Mouse (Mus musculus): ENCODE data around the gene Gipr. TPM values are rescaled to one million over a fixed set of nuclear protein-coding genes. Genes with fewer than 3 reads are reported as not detected.

The Gipr gene
- polyA plus RNA-seq, 1 experiment from 2014 or later, result 2.0 TPM

DNA sequence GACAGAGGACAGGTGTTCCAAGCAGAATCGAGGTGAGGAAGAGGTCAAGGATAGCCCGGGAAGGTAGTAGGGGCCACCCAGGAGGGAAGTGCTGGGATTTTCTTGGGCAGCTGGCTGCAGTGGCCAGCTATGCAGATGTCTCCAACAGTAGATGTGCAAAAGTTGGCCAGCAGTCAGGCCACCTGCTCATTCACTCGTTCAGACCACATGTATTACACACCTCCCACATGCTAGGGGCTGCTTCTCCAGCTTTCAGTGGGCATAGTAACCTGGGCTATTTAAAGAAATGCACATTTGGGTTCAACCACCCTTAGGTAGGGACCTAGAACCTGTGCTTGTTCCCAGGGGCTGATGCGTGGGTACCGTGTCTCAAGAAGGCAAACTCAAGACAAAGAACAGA is 38.2 kb downstream of the Gipr start:
- H3K36me3 ChIP-seq (ENCODE audit: control insufficient read depth, insufficient read depth, low read length), result no peaks in the 10 kb centered on the region
- H3K4me3 ChIP-seq (ENCODE audit: low read length), result no peak overlapping the region
- H3K9ac ChIP-seq (ENCODE audit: low read depth, low read length), result no peak overlapping the region
- WGBS, result 92% methylated on average over 5 of the region's 5 CpGs
- H3K27me3 ChIP-seq (replicated peaks; ENCODE audit: control insufficient read depth, insufficient read depth, low read length), result no peaks in the 10 kb centered on the region
- H3K9me3 ChIP-seq (ENCODE audit: control insufficient read depth, low read length), result no peaks in the 10 kb centered on the region
- peaks cover 4% of the 10 kb centered on the region; the same call in 1 of the 2 replicates for H3K4me1 ChIP-seq (ENCODE audit: control insufficient read depth, insufficient read depth, low read depth, low read length)
- no peak for ATAC-seq
- H3K4me2 ChIP-seq (ENCODE audit: low read length), result no peak overlapping the region
- H3K27ac ChIP-seq (ENCODE audit: low read depth, low read length), result no peak overlapping the region

DNA sequence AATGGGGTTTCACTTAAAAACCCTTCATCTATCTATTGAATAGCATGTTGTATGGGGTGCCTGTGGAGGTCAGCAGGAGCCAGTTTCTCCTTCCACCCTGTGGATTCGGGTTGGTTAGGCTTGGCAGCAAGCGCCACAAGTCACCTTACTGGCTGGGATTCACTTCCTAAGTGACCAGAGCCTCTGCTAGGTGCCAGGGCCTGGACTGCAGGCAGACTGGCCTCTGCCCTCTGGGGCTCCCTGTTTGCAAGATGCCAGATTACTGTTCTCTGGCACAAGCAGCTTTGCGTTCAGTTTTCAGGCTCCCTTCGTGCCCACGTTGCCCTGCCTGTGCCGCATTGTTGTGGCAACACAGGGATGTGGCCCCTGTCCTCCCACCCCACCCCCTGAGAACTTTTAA is 41.2 kb downstream of the Gipr start:
- H3K9ac ChIP-seq (ENCODE audit: low read depth, low read length), result no peak overlapping the region
- H3K36me3 ChIP-seq (ENCODE audit: control insufficient read depth, insufficient read depth, low read length), result no peaks in the 10 kb centered on the region

DNA sequence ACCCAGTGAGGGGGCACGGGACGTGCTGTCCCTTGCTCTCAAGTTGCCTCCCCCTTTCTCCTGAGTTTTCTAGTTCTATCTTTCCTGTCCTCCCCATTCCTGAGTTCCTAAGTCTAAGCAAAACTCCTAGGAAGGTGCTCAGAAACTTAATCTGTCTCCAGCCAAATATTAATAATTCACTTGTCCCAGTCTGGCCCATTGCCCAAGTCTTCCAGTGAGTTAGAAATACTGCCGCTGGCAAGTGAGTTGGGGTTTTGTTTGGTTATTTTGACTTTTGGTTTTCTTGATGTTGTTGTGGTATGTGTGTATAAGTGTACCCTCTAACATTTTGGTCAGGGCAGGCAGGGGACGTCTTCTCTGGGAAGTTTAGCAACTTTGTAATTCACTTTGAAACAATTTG is 44.2 kb downstream of the Gipr start:
- no peak for ATAC-seq
- H3K27ac ChIP-seq (ENCODE audit: low read depth, low read length), result no peak overlapping the region
- H3K4me1 ChIP-seq (ENCODE audit: control insufficient read depth, insufficient read depth, low read depth, low read length), result peaks cover 20% of the 10 kb centered on the region
- no peaks in the 10 kb centered on the region for H3K9me3 ChIP-seq (ENCODE audit: control insufficient read depth, low read length)
- no peaks in the 10 kb centered on the region for H3K27me3 ChIP-seq (replicated peaks; ENCODE audit: control insufficient read depth, insufficient read depth, low read length)
- no peaks in the 10 kb centered on the region for H3K36me3 ChIP-seq (ENCODE audit: control insufficient read depth, insufficient read depth, low read length)
- H3K9ac ChIP-seq (ENCODE audit: low read depth, low read length), result no peak overlapping the region
- WGBS, result 91% methylated on average over 4 of the region's 4 CpGs
- no peak overlapping the region for H3K4me3 ChIP-seq (ENCODE audit: low read length)
- no peak overlapping the region for H3K4me2 ChIP-seq (ENCODE audit: low read length)

More for the DNA sequence above, 41.2 kb downstream of the Gipr start:
- Histone ChIP-seq H3K4me2 (ENCODE audit: low read length) (no peak overlapping the region), H3K27me3 (replicated peaks; ENCODE audit: control insufficient read depth, insufficient read depth, low read length) (no peaks in the 10 kb centered on the region), H3K4me3 (ENCODE audit: low read length) (no peak overlapping the region), H3K27ac (ENCODE audit: low read depth, low read length) (no peak overlapping the region), H3K4me1 (ENCODE audit: control insufficient read depth, insufficient read depth, low read depth, low read length) (peaks cover 13% of the 10 kb centered on the region), H3K9me3 (ENCODE audit: control insufficient read depth, low read length) (no peaks in the 10 kb centered on the region)
- ATAC-seq, result no peak
- WGBS, result 87% methylated on average over 6 of the region's 6 CpGs

DNA sequence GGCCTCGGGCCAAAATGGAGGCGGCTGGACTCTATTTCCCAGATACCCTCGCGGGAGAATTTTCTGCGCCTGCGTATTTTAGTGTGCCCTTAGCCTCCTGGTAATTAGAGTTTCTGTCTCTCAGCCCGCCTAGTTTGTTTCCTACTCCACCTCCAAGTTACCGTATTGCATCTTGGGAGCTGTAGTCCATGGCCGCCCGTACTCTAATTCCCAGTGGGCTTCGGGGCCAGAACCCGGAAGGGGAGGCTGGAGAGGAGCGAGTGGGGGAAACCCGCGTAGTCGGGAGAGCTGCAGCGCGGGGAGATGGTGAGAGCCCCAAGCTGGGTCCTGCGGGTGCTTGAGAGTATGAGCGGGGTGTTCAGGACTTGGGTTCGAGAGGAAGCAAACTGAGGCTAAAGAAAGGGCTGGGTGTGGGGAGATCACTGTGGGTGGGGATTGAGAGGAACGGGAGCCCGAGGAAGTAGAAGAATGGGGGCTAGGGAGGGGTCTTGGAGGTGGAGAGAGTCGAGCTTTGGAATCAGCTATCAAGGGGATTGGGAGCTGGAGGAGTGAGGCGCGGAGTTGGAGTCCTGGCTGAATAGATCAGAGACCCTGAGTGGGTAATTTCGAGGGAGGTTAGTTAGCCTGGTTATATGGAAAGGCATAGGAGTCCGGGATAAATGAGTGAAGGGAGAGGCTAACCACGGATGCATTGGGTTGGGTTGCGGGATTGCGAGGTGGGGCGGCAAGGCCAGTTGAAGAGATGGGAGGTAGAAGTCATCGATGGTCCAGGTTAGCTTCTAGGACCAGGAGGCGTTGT is 46.1 kb downstream of the Gipr start, which contains the start of gene Fbxo46:
Gene Fbxo46, plus strand, starts transcription at position 229 of the 799 bp plus-strand sequence.
- Histone ChIP-seq H3K27me3 (replicated peaks; ENCODE audit: control insufficient read depth, insufficient read depth, low read length) (no peaks in the 10 kb centered on the region), H3K9me3 (ENCODE audit: control insufficient read depth, low read length) (no peaks in the 10 kb centered on the region), H3K4me3 (ENCODE audit: low read length) (peak within 1 kb of the TSS; percentile 73), H3K4me1 (ENCODE audit: control insufficient read depth, insufficient read depth, low read depth, low read length) (peaks cover 20% of the 10 kb centered on the region), H3K4me2 (ENCODE audit: low read length) (peak within 1 kb of the TSS; percentile 67), H3K27ac (ENCODE audit: low read depth, low read length) (peak within 1 kb of the TSS; percentile 54), H3K36me3 (ENCODE audit: control insufficient read depth, insufficient read depth, low read length) (no peaks in the 10 kb centered on the region), H3K9ac (ENCODE audit: low read depth, low read length) (peak within 1 kb of the TSS; percentile 78)
- peak; percentile 93 for ATAC-seq
- WGBS, result 2% methylated on average over 34 of the region's 34 CpGs

DNA sequence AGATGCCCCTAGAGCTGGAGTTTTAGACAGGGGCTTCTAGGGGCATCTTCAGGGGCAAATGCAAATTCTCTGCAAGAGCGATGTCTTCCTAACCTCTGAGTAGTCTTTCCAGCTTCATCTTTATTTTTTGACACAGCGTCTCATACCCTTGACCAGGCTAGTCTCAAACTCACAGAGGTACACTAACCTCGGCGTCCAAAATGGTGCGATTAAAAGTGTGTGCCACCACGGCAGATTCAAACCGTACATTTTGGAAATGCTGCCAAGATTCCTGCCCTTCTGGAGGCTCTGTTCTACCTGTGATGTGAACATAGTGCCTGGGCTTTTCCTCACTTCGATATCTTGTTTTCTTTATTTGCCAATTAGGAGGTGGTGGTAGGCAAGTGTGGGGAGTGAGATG is 46.8 kb downstream of the Gipr start:
- Histone ChIP-seq H3K27ac (ENCODE audit: low read depth, low read length) (no peak overlapping the region; the same call in 1 of the 2 replicates), H3K9ac (ENCODE audit: low read depth, low read length) (no peak overlapping the region), H3K4me2 (ENCODE audit: low read length) (no peak overlapping the region), H3K4me3 (ENCODE audit: low read length) (no peak overlapping the region), H3K9me3 (ENCODE audit: control insufficient read depth, low read length) (no peaks in the 10 kb centered on the region), H3K36me3 (ENCODE audit: control insufficient read depth, insufficient read depth, low read length) (no peaks in the 10 kb centered on the region), H3K4me1 (ENCODE audit: control insufficient read depth, insufficient read depth, low read depth, low read length) (peaks cover 20% of the 10 kb centered on the region), H3K27me3 (replicated peaks; ENCODE audit: control insufficient read depth, insufficient read depth, low read length) (no peaks in the 10 kb centered on the region)
- ATAC-seq, result peak; percentile 28
- WGBS, result 93% methylated on average over 8 of the region's 8 CpGs

DNA sequence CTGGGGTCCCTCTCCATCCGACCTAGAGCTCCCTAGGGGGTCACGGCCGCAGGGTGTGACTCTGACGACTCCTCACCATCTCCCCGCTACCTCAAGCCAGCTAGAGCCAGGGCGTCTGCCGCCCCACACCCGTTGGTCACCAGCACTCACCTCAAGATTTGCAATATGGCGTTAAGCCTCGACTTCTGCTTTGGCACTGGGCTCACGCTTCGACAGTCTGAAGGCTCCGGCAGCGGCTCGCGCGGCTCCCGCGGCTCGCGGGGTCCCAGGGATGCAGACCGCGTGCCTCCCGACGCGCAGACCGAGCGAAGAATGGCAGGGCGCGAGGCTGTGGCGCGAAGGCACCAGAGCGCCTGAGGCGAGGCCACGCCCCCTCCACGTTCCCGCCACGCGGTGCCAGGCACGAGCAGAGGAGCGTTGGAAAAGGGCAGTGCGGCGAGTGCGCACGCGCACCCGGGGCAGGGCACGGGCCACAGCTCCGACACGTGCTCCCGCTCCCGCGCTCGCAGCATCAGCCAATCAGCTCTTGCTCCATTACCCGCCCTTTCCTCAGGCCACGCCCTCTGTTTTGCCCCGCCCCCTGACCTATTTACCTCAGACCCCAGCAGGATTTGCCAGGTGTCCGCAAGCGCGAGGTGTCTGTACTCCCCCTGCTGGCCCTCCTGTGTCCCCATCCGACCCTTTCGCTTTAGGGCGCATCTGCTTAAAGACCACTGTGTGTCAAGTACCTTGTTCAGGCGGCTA is 47.7 kb downstream of the Gipr start, which contains the start of gene Gm4969:
Gene Gm4969, minus strand, starts transcription at position 341 of the 744 bp plus-strand sequence.
- peak; percentile 77 for ATAC-seq
- Histone ChIP-seq H3K27ac (ENCODE audit: low read depth, low read length) (peak within 1 kb of the TSS; percentile 34), H3K9me3 (ENCODE audit: control insufficient read depth, low read length) (no peaks in the 10 kb centered on the region), H3K4me3 (ENCODE audit: low read length) (peak within 1 kb of the TSS; percentile 42), H3K4me1 (ENCODE audit: control insufficient read depth, insufficient read depth, low read depth, low read length) (peaks cover 20% of the 10 kb centered on the region), H3K4me2 (ENCODE audit: low read length) (peak within 1 kb of the TSS; percentile 64), H3K9ac (ENCODE audit: low read depth, low read length) (peak within 1 kb of the TSS; percentile 60), H3K27me3 (replicated peaks; ENCODE audit: control insufficient read depth, insufficient read depth, low read length) (no peaks in the 10 kb centered on the region), H3K36me3 (ENCODE audit: control insufficient read depth, insufficient read depth, low read length) (no peaks in the 10 kb centered on the region)
- 24% methylated on average over 48 of the region's 64 CpGs for WGBS

DNA sequence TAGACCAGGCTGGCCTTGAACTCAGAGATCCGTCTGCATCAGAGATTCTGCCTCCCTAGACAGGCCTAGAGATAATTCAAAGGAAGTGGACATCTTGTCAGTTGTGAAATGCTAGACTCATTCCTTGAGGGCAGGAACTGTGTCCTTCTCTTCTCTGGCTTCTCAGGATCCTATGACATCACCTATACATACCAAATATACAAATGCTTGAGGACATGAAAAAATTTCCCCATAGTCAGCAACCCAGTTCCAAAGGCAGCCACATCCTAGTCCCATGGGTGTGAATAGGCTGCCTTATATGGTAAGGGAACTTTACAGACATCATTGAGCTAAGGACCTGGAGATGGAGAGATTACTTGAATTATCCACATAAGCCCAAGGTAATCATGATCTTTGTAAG is 56.4 kb downstream of the Gipr start:
- Histone ChIP-seq H3K36me3 (ENCODE audit: control insufficient read depth, insufficient read depth, low read length) (no peaks in the 10 kb centered on the region), H3K27ac (ENCODE audit: low read depth, low read length) (no peak overlapping the region), H3K4me2 (ENCODE audit: low read length) (no peak overlapping the region), H3K9me3 (ENCODE audit: control insufficient read depth, low read length) (no peaks in the 10 kb centered on the region), H3K4me1 (ENCODE audit: control insufficient read depth, insufficient read depth, low read depth, low read length) (no peaks in the 10 kb centered on the region), H3K9ac (ENCODE audit: low read depth, low read length) (no peak overlapping the region), H3K4me3 (ENCODE audit: low read length) (no peak overlapping the region), H3K27me3 (replicated peaks; ENCODE audit: control insufficient read depth, insufficient read depth, low read length) (no peaks in the 10 kb centered on the region; the same call in 1 of the 2 replicates)
- no peak for ATAC-seq
- 82% methylated on average over 1 of the region's 1 CpGs for WGBS

DNA sequence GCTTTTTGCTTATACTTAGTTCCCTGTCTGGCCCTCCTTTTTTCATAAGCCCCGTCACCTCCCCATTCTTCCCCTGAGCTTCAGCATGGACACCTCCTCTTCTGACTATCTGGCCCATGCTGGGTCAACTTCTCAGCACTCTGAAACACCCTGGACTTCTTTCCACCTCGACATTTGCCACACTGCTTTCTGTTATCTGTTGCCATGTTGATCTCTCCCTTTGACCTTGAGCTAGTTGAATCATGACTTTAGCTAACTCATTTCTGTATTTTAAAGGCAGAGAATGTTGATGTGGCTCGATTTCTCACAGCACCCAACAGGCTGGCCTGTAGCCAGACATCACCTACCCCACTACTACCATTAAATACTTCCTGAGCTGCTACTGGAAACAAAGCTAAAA is 58.5 kb downstream of the Gipr start:
- no peak overlapping the region for H3K4me3 ChIP-seq (ENCODE audit: low read length)
- no peak for ATAC-seq
- no peaks in the 10 kb centered on the region; the same call in 1 of the 2 replicates for H3K9me3 ChIP-seq (ENCODE audit: control insufficient read depth, low read length)
- no peaks in the 10 kb centered on the region; the same call in 1 of the 2 replicates for H3K27me3 ChIP-seq (replicated peaks; ENCODE audit: control insufficient read depth, insufficient read depth, low read length)
- H3K36me3 ChIP-seq (ENCODE audit: control insufficient read depth, insufficient read depth, low read length), result peaks cover 8% of the 10 kb centered on the region
- H3K27ac ChIP-seq (ENCODE audit: low read depth, low read length), result no peak overlapping the region
- H3K4me2 ChIP-seq (ENCODE audit: low read length), result no peak overlapping the region
- H3K9ac ChIP-seq (ENCODE audit: low read depth, low read length), result no peak overlapping the region
- WGBS, result 64% methylated on average over 3 of the region's 3 CpGs
- no peaks in the 10 kb centered on the region for H3K4me1 ChIP-seq (ENCODE audit: control insufficient read depth, insufficient read depth, low read depth, low read length)

Data from hindbrain, embryonic 16.5 days (tissue).